Mouse (Mus musculus) cerebellum, adult 11 months (tissue): ENCODE results near the gene Myo15b.
"Not testable (repeated sequence)": the region's sequence is repeated elsewhere in the genome, so short reads cannot be mapped to it uniquely, and the experiment has no call there.

Source experiments
- DNase-seq: peaks from one replicate; pipeline ENCODE4 v3.0.0; 2022

The Myo15b gene

DNA sequence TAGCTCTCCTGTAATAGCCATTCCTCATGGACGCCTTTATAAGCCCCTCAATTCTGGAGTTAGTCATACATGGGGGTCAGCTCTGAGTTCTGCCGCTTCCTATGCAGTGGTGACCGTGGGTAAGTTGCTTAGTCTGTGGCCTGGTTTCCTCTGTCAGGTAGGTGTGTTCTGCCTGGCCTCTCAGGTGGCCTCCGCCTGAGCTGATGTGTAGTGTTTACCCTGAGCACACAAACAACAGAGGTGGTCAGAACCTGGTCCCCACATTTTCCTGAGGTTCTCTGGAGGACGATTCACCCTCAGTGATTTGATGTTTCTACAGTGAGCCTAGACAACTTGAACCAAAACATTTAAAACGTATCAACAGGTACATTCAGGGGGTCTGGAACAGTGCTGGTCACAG lies 26.1 kb upstream of the Myo15b start:
- DNase-seq = no peak

DNA sequence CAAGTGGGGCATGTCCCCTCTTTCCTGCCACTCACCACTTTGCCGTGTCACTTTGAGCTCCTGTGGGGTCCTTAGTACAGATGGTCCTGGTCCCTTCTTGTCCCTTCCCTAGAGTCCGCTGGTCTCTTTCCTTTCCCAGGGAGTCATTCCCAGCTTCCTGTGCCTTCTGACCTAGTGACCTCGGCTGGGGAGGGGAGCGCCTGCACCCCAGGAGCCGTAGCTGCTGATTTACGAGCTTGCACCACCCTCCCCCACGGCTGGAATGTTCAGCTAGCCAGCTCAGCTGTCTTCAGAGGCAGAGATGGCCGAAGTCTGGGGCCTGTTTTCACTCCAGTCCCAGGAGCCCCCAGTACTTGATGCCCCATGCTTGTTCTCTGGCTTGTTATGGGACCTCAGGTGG lies 25.7 kb upstream of the Myo15b start:
- DNase-seq = no peak

DNA sequence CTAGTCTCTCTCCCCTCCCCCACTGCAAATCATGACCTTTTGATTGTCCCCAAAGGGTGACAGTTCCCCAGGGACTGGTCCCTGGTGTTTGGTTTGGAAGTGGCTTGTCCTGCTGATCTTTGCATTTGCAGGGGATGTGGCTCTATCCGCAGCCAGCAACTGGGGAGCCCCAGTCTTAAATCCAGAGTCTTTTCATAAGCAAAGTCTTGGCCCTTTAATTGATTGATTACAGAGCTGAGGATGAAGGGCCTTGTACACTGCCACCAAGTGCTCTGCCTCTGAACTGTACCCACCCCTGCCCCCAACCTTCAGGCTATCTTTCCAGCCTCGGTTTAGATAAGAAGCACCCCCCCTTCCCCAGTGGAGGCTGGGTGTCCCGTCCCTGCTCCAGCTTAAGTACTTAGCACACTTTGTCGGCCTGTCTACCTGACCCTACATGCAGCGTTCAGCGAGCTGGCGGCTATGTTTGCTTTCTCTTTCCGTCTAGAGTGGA lies 25.1 kb upstream of the Myo15b start:
- DNase-seq = no peak

DNA sequence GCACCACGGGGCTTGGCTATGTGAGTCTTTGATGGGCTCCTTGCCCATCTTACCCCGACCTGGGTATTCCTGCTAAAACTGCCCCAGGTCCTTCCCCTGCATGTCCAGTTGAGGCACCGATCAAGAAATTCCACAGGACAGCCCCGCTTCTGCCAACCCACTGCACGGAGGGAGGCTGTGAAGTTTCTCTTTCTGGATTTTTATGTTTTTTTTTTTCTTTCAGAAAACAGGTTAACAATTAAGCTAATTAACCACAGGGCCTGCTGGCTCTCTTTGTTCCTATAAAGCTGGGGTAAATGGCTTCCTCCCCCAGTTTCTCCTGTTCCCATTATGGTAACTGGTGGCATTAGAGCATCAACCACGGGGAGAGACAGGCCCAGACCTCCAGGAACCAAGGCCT lies 24.2 kb upstream of the Myo15b start:
- no peak for DNase-seq

DNA sequence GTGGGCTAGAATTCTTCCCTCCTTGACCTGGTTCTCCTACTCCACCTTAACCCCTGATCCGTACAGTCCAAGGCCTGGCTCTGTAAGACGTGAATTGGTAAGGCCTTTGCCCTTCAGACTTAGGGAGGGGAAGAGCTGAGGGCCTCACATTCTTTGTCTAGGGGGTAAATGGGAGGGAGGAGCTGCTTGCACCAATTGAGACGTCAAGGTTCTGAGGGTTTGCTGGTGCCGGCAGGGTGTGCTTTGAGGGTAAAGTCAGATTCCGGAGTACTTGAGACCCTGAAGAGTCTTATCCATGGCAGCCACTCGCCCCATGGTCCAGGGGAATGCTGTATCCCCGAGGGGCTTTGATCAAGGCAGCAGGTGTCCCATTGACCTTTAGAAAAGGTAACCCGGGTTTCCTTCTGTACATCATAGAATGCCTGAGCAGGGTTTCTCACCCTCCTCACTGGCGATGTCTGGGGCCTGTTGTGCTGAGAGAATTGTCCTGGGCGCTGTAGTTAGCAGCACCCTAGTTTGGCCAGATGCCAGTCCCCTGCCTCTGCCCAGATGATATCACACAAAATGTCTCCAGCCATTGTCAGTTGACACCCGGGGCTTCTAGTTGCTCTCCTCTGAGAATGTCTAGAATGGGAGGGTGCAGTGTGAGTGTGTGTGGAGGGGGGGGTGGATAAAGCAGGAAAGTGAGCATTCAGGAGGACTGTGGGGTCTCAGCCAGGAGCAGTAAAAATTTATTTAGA lies 21.4 kb upstream of the Myo15b start:
- DNase-seq = no peak

DNA sequence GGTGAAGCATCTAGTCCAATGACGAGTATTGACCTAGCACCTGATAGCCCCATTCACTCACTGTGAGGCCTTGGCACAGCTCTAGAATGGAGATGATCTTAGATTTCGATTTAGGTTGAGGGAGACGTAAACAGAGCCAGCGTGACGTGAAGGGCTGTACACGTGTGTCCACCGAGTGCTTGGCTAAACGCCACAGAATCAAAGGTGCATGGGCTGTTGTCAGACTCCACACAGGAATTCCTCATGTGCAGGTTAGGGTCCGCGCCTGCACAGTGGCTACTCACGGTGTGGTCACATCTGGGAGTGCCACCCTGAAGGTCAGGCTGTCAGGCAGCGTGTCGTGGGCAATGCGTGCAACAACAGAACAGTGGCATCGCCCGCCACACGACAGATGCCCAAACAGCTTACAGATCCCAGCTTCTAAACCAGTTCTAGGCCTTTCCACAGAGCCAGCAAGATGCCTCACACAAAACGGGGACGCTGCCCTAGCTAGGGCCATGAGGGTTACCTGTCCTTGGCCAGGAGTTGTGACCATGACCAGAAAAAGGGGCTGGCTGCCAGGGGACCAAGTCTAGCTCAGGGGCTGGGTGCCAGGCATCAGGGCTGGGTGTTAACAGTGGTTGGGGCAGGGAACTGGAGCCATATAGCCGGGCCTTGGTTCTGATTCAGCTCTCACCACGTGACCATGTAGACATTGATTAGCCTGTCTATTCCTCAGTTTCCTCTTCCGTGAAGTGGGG lies 20.4 kb upstream of the Myo15b start:
- no peak for DNase-seq

DNA sequence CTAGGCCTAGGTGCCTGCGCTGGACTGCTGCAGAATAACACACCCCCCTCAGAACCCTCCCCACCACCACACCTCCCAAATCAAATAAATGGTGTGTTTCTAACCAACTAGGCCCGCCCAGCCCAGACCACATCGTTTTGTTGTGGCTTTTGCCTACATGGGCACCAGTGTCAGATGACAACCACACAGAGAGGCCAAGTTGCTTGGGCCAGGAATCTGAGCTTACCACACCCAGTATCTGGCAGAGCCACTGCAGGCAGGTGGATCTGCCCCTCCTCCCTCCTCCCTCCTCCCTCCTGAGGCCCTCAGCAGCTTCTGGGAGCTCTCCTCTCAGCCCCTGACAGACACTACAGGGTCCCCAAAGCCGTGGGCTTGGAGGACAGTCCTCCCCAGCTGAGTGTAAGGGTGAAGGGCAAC lies 19.3 kb upstream of the Myo15b start:
- no peak for DNase-seq

DNA sequence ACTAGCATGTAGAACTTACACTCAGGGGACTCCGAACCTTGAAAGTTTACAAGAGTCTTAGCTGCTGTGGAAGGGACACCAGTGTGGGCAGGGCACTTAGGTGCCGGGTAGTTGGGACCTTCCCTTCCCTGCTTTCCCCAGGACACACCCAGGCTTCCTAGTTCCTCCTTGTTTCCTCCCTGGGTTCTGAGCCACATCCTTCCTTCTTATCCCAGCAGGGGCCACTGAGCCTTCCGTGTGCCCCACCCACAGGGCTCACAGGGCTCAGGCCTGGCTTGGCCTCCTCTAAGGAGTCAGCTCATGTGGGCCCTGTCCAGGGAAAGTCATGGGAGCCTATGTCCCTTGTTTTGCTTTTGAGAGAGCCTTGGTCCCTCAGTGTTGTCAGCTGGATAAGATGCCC lies 18.5 kb upstream of the Myo15b start:
- no peak for DNase-seq

DNA sequence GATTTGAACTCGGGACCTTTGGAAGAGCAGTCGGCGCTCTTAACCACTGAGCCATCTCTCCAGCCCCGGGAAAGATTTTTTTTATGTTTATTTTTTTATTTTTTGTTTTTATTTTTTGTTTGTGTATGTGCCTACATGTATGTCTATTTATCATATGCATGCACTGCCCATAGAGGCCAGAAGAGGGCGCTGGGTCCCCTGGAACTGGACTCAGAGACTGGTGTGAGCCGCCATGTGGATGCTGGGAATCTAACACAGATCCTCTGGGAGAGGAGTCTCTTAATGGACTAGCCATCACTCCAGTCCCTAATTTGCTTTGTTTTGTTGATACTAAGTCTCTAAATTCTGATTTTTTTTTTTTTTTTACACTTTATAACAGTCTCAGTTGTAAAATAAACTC lies 17.2 kb upstream of the Myo15b start:
- DNase-seq = no peak

DNA sequence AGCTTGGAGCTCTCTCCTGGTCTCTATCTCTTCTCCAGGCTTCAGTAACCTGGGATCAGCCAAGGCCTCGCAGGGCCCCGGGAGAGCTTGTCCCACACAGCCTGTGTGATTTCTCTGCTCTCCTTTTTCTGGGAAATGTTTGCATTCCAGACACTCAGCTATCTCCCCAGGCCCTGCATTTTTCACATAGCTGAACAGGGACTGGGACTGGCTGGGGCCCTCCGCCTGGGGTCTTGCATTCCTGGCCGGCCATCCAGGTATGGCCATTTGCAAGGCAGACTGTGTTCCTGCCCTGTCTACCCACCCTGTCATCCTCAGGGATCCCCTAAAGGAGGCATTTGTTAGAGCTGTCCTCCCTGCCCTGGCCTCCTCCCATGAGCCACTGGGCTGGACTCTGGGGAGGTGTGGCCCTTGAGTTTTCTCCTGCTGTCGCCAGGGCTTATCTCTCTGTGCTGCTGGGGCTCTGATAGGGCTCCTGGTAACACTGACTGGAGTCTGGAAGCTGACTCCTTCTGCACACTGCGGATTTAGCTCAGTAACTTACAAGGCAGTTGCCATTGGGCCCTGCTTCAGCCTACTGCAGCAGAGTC lies 16.1 kb upstream of the Myo15b start:
- DNase-seq = no peak

DNA sequence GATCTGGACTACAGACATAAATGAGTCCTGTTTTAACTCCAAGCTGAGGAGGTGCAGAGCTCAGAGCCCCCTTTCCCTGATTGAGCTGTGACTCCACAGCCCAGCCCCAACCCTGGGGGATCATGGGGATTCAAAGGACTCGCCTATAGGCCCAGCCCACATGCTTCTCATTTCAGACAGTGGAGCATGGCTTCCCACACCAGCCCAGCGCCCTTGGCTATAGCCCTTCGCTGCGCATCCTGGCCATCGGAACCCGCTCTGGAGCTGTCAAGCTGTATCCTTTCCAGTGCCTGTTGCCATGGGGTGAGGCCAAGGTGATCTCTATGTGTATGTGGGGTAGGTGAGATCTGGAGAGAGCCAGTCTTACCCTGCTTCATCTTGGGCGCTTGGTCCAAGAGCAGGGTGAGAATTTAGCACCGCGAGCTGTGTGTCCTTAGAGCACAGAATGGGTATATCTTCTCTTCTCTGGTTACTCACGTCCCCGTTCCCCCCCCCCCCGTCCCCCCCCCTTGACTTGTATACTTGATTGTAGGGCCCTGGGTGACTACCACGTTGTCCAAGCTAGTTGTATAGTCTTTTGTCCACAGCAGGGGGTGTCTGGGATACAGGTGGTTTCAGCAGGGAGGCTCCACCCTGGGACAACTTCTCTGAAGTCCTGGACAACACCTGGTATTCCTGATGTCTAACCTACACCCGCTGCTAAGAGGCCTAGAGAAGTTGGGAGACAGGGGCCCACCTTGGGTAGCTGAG lies 14.9 kb upstream of the Myo15b start:
- no peak for DNase-seq

DNA sequence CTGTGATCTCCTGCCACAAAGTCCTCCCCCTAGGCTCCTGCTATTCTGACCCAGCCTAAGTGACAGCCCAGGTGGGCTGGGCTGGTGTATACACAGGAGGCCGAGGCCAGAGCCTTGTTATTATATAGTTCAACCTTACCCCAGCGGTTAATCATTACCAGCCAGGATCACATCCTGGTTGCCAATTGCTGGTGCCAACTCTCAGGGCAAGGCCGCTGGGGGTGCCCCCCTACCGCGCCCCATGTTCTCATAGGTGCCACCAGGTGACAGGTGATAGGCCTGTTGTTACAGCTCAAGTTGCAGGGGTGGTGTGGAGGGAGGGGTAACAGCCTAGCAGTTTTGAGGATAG lies 14.3 kb upstream of the Myo15b start:
- DNase-seq = no peak

DNA sequence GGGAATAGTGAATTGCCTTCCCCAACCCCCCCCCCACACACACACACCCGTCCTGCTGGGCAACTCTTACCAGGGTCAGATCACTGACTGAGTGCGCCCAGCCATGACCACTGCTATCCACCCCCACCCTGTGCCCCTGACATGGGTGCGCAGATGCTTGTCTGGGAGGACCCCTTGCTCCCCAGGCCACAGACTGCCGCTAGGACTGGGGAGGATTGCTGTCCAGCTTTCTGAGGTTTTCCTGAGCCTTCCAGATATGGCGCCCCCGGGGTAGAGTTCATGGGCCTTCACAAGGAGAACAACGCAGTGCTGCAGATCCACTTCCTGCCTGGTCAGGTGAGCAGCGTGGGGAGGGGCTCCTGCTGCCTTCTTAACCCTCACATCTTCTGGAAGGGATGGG lies 14.0 kb upstream of the Myo15b start:
- no peak for DNase-seq

DNA sequence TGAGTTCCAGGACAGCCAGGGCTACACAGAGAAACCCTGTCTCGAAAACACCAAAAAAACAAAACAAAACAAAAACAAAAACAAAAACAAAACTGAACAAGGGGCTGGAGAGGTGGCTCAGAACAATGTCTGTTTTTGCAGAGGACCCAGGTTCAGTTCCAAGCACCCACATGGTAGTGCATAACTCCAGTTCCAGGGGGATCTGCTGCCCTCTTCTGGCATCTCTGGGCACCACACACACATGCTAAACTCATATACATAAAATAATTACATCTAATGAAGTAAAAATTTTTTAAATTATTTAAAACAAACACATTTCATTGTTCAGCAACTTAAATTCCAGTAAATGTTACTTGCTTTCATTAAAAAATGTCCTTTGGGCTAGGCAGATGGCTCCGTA lies 12.4 kb upstream of the Myo15b start:
- no peak for DNase-seq

DNA sequence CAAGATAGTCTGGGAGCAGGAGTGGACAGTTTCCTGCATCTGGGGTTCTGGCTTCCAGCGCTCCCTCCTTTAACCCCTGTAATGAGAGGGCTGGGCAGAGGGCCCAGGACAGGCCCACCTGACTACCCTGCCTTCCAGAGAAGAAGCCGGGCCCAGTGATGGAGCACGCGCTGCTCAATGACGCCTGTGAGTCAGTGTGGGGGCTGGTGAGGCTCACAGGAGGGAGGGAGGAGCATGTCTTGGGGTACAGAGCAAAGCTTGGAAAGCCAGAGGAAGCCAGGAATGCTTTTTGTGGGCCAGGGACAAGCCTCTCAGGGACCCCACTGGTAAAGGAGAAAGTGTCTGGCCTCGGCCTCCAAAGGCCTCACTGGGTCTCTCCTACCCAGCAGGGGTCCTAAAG lies 3.5 kb upstream of the Myo15b start:
- DNase-seq = no peak

DNA sequence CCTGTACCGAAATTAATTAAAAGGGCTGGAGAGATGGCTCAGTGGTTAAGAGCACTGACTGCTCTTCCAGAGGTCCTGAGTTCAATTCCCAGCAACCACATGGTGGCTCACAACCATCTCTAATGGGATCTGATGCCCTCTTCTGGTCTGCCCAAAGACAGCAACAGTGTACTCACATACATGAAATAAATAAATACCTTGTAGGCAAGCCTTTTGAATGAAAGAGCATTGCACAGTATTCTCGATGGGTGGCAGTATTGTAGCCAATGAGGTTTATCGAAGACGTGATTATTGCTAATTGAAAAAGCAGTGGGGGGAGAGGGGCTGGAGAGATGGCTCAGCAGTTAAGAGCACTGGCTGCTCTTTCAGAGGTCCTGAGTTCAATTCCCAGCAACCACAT lies 1.1 kb upstream of the Myo15b start:
- not testable (repeated sequence) for DNase-seq

DNA sequence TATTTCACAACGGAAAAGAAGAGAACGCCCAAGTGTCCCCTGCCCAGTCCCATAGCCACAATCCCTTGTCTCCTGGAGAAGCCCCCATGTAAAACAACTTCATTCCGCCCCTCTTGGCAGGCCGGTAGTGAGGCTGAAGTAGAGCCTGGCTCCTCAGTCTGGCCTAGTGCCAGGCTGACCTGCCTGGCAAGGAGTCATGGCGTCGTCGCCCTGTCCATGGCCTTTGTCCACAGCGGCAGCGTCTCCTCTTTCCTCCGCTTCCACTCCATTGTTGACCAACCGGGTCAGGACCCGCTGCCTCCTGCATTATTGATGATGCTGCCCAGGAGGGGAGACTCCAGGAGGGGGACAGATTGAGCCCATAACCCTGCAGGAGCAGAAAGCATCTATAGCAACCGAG lies 270 bp upstream of the Myo15b start:
- no peak for DNase-seq

DNA sequence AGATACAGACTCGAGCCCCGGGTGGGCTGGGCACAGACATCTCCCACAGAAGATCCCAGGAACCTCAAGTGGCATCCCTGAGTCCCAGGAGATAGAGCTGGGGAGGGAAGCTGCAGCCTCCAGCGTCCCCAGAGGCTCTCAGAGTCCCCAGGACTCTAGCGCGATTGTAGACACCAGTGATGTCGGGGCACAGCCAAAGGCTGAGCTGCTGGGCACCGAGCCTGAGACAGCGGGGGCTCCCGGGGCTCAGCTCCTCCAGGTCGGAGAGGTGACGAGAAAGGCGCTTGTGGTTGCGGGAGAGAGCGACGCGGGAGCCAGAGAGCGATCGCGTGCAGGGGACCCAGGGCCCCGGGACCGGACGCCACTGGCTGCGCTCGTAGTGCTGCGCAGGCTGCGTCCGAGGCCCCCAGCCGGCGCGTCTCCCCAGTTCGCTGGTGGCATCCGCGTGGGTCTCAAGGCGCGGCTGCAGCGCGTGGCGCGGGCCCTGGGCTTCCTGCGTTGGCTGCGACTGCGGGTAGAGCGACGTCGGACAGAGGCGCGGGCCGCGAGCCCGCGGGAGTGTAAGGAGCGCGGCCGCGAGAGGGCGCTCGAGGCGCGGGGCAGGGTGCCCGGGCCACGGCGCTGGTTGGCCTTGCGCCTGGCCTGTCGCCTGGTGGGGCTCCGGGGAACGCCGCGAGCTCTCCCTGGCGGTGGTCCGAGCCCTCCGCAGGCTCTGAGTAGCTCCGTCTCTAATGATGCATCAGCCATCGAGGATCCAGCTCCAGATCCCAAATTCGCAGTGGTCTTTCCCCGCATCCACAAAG lies 1.1 kb downstream of the Myo15b start:
- DNase-seq = peak; percentile 61

DNA sequence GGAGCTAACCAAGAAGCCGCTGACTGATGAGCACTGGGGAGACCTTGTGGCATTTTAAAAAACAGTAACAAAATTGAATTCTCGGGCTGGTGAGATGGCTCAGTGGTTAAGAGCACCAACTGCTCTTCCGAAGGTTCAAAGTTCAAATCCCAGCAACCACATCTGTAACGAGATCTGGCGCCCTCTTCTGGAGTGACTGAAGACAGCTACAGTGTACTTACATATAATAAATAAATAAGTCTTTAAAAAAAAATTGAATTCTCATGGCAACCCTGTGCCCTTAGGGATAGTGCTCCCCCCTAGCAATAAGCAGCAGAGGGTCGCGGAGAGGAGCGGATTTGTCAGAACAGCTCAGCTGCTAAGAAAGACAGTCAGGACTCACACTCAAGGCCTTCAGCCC lies 5.7 kb downstream of the Myo15b start:
- DNase-seq = no peak

DNA sequence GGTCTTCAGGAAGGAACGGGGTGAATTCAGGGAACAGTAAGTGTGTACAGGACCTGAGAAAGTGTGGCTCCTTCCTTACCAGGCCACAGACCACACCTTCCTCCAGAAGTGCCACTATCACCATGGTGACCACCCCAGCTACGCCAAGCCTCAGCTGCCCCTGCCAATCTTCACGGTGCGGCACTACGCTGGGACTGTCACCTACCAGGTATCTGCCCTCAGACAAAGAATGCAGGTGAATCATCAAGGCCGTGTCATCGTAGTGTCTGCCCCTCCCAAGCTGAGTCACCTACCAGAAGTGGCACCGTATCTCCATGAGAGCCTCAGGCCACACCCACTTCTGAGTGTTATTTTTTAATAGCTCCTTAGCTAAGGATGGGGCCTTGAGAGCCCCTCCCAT lies 11.2 kb downstream of the Myo15b start:
- no peak for DNase-seq

DNA sequence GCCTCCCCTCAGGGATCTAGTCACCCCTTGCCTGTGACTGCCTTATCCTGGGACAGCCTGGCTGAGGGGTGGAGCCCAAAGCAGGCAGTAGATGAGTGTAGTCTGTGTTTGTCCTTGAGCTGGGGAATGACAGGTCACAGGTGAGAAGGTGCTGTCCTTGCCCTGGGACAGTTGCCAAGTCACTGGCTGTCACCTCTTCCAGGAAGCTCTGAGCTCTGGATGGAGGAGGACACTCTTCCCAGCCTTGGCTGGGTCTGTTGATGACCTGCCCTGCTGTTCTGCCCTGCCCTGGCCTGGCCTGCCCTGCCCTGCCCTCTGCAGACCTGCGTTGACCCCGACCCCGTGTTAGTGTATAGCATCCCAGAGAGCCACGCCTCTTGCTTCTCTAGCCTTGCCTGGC lies 14.2 kb downstream of the Myo15b start:
- DNase-seq = no peak

DNA sequence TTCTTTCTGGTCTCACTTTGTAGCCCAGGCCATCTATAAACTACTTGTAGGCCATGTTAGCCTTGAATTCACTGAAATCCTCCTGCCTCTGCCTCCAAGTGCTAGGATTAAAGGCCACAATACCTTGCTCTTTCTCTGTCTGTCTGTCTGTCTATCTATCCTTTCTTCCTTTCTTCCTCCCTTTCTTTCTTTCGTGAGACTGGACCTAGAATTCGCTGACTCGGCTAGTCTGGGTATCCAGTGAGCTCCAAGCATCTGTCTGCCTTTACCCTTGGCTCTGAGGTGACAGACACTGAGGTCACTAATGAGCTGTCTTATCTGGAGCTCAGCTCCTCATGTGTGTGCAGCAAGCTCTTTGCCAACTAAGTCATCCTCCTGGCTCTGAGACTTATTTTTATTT lies 17.7 kb downstream of the Myo15b start:
- DNase-seq = no peak

DNA sequence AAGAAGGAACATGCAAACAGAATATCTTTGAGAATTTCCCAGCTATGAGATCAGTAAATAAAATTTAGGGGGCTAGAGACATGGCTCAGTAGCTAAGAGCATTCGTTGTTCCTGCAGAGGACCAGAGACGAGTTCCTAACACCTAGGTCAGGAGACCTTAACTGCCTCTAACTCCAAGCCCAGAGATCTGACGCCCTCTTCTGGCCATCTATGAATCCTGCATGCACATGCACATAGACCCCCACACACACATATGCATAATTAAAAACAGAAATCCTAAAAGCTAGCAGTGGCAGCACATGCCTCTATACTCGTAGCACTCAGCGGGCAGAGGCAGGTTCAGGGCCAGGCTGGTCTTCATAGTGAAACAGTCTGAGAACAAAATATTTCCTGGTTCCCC lies 18.2 kb downstream of the Myo15b start:
- DNase-seq = no peak
